Mouse (Mus musculus) stomach, embryonic 15.5 days (tissue): ENCODE results near the gene Ccnf. TPM values are rescaled to one million over a fixed set of nuclear protein-coding genes. Genes with fewer than 3 reads are reported as not detected.

Source experiments
- ATAC-seq: fragments of 200-750 bp; cut with Nextera tagmentation; 2 replicates; pipeline ENCODE4 v1.8.0; 2017; ENCODE audit warnings: low read depth, moderate number of reproducible peaks, moderate TSS enrichment; ENCODE audit not compliant: insufficient read depth, low FRiP score
- H3K27ac ChIP-seq: fragments of 300-500 bp; sonication (generic); 2 replicates; pipeline ENCODE4 v1.5.1; 2015; ENCODE audit warnings: mild to moderate bottlenecking, inconsistent platforms
- H3K27me3 ChIP-seq: fragments of 300-500 bp; sonication (generic); replicated peaks from 2 replicates; pipeline ENCODE4 v1.6.1; 2015; ENCODE audit warnings: inconsistent platforms
- H3K36me3 ChIP-seq: fragments of 300-500 bp; sonication (generic); 2 replicates; pipeline ENCODE4 v1.6.1; 2015; ENCODE audit warnings: inconsistent platforms
- H3K4me1 ChIP-seq: fragments of 300-500 bp; sonication (generic); 2 replicates; pipeline ENCODE4 v1.6.1; 2015; ENCODE audit warnings: inconsistent platforms
- H3K4me2 ChIP-seq: fragments of 300-500 bp; sonication (generic); 2 replicates; pipeline ENCODE4 v1.6.1; 2015; ENCODE audit warnings: mild to moderate bottlenecking, inconsistent platforms
- H3K4me3 ChIP-seq: fragments of 300-500 bp; sonication (generic); replicated peaks from 2 replicates; pipeline ENCODE4 v1.5.1; 2015; ENCODE audit warnings: inconsistent platforms
- H3K9ac ChIP-seq: fragments of 300-500 bp; sonication (generic); 2 replicates; pipeline ENCODE4 v1.6.1; 2015; ENCODE audit warnings: inconsistent platforms
- H3K9me3 ChIP-seq: fragments of 300-500 bp; sonication (generic); 2 replicates; pipeline ENCODE4 v1.6.1; 2016; ENCODE audit warnings: inconsistent platforms
- WGBS: fragments of 180-500 bp; shearing (Covaris S2); methylation state at CpG from one replicate; pipeline ENCODE4 v1.1.7; 2015; 5-methylcytosine and 5-hydroxymethylcytosine counted together
- polyA plus RNA-seq: library from polyadenylated mRNA; unstranded; fragments of >200 nt; fragmentation: Nextera tagmentation; extraction: Ambion mirVana; gene quantifications from 2 replicates; pipeline ENCODE4 v1.2.1, GENCODE M21; 2015

The Ccnf gene
- polyA plus RNA-seq, 1 experiment from 2014 or later, result 54.2 TPM

- Histone ChIP-seq H3K36me3 (peaks cover 46% of the 10 kb centered on the region), H3K4me3 (no peak overlapping the region), H3K4me2 (no peak overlapping the region), H3K27ac (no peak overlapping the region), H3K9me3 (no peaks in the 10 kb centered on the region), H3K4me1 (peaks cover 9% of the 10 kb centered on the region), H3K27me3 (no peaks in the 10 kb centered on the region), H3K9ac (no peak overlapping the region)
- no peak for ATAC-seq
- 68% methylated on average over 6 of the region's 6 CpGs for WGBS
Measured at GRCm38 (mm10) chr17:24222653-24223052, 28.6 kb downstream of the Ccnf start.

DNA sequence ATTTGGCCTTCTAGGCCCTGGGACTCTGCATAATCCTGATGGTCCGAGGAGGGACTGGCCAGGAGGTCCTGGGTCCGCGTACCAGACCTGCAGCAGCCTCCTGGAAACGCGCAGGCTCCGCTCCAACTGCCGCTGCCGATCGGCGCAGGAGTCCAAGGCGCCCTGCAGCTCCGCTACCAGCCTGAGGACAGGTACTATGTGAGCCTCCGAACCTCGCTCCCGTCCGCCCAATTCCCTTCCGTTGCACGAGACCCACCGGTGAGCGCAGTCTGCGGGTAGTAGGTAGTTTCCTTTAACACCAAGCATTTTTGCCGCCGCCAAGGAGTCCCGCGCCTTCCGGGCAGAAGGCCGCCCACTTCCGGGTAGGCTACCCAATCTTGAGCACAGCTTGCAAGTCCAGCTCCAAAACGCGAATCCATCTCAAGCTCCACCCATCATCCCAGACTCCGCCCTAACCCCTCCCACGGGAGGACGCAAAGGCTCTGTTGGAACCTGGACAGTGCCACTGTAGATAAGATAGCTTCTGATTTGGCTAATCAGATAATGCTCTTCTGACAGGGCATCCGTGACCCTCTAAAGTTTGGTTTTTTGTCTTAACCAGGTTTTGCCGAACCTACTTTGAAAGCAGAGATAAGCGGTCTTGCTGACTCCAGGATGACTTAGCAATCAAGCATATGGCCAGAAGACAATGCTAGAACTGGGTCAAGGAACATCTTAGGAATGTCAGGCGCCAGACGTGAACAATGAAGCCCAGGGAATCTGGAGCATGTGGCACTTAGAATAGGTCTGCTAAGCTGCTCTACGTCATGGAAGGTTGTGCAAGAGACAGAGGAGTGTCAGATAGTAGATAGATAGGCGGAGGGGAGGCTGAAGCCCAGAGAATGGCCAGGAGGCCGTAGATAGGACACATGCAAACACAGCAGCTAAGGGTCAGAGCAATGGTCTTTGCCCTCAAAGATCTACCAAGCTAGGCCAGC is 30.6 kb downstream of the Ccnf start, which contains the start of gene Tedc2:
Tedc2 (minus strand) TSS at position 417 of the 977 bp plus-strand sequence.
- Histone ChIP-seq H3K4me2 (peak within 1 kb of the TSS; percentile 71), H3K27ac (peak within 1 kb of the TSS; percentile 68), H3K27me3 (no peaks in the 10 kb centered on the region), H3K9ac (peak within 1 kb of the TSS; percentile 75), H3K4me3 (peak within 1 kb of the TSS; percentile 73), H3K36me3 (peaks cover 37% of the 10 kb centered on the region), H3K9me3 (no peaks in the 10 kb centered on the region), H3K4me1 (peaks cover 9% of the 10 kb centered on the region)
- 3% methylated on average over 41 of the region's 41 CpGs for WGBS
- peak; percentile 92 for ATAC-seq

GRCm38 (mm10) chr17:24216836-24217235 is 34.4 kb downstream of the Ccnf start:
- H3K9ac ChIP-seq, result no peak overlapping the region
- 71% methylated on average over 4 of the region's 4 CpGs for WGBS
- H3K36me3 ChIP-seq, result peaks cover 13% of the 10 kb centered on the region

DNA sequence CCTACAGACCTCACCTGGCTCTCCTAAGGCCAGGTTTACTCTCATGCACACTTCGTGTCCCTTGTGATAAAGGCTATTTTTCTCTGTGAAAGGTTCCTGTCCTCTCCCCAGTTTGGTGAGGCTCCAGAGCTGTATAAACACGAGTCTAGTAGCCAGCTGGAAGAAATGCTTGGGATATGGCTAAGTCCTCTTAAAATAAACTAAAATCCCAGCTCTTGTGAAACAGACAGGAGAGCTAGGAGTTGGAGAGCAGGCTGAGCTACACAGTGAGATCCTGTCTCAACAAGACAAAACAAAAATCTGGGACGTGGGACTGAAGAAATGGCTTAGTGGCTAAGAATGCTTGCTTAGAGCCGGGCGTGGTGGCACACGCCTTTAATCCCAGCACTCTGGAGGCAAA is 38.1 kb downstream of the Ccnf start:
- peaks cover 35% of the 10 kb centered on the region for H3K4me1 ChIP-seq
- H3K4me3 ChIP-seq, result no peak overlapping the region
- peaks cover 13% of the 10 kb centered on the region for H3K36me3 ChIP-seq
- peak overlapping the region; percentile 65; the same call in 1 of the 2 replicates for H3K27ac ChIP-seq
- 0 out of 2 replicates have a peak, but pooled peaks cover 2% of the 10 kb centered on the region for H3K27me3 ChIP-seq
- 32% methylated on average over 6 of the region's 6 CpGs for WGBS
- no peak overlapping the region for H3K9ac ChIP-seq
- no peak overlapping the region for H3K4me2 ChIP-seq
- no peaks in the 10 kb centered on the region for H3K9me3 ChIP-seq
- ATAC-seq, result no peak

More at GRCm38 (mm10) chr17:24216836-24217235, 34.4 kb downstream of the Ccnf start:
- Histone ChIP-seq H3K4me3 (no peak overlapping the region), H3K27me3 (no peaks in the 10 kb centered on the region), H3K4me1 (peaks cover 16% of the 10 kb centered on the region), H3K27ac (no peak overlapping the region), H3K9me3 (no peaks in the 10 kb centered on the region), H3K4me2 (no peak overlapping the region)
- no peak for ATAC-seq

GRCm38 (mm10) chr17:24212441-24213018 is 38.8 kb downstream of the Ccnf start:
- no peak for ATAC-seq
- H3K27ac ChIP-seq, result peak overlapping the region; percentile 65; the same call in 1 of the 2 replicates
- H3K9ac ChIP-seq, result no peak overlapping the region

GRCm38 (mm10) chr17:24211631-24212440 is 39.4 kb downstream of the Ccnf start:
- peak; percentile 11; the same call in 1 of the 2 replicates for ATAC-seq
- peaks cover 10% of the 10 kb centered on the region for H3K36me3 ChIP-seq
- peak overlapping the region; percentile 44 for H3K4me3 ChIP-seq
- H3K9ac ChIP-seq, result peak overlapping the region; percentile 39; the same call in 1 of the 2 replicates
- H3K9me3 ChIP-seq, result no peaks in the 10 kb centered on the region
- 0 out of 2 replicates have a peak, but pooled peaks cover 5% of the 10 kb centered on the region for H3K27me3 ChIP-seq
- peak overlapping the region; percentile 84 for H3K27ac ChIP-seq
- peaks cover 48% of the 10 kb centered on the region for H3K4me1 ChIP-seq
- peak overlapping the region; percentile 93 for H3K4me2 ChIP-seq
- 3% methylated on average over 37 of the region's 37 CpGs for WGBS

More at GRCm38 (mm10) chr17:24212441-24213018, 38.8 kb downstream of the Ccnf start:
- 34% methylated on average over 5 of the region's 5 CpGs for WGBS
- Histone ChIP-seq H3K9me3 (no peaks in the 10 kb centered on the region), H3K36me3 (peaks cover 11% of the 10 kb centered on the region), H3K4me1 (peaks cover 42% of the 10 kb centered on the region), H3K4me2 (peak overlapping the region; percentile 93), H3K27me3 (0 out of 2 replicates have a peak, but pooled peaks cover 5% of the 10 kb centered on the region), H3K4me3 (peak overlapping the region; percentile 44)

DNA sequence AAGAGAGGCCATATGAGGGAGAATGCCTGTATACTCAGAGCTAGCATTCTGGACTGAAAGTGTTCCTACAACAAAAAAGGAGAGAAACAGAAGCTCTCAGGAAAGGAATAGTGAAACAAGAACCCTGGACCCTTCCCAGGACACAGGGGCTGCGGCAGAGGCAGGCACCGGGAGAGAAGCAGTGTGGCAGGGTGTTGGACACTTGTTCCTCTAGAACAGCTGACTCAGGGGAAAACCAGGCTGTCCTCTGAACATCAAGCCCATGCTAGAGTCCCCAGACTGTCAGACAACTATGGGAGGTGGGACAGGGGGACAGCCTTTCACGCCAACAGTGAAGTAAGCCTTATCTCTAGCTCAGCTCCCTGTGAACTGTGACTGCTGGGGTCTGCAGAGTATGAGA is 40.7 kb downstream of the Ccnf start:
- peaks cover 60% of the 10 kb centered on the region for H3K4me1 ChIP-seq
- H3K9ac ChIP-seq, result no peak overlapping the region
- no peak overlapping the region for H3K4me3 ChIP-seq
- WGBS, result 77% methylated on average over 3 of the region's 3 CpGs
- peaks cover 5% of the 10 kb centered on the region for H3K36me3 ChIP-seq
- peaks cover 5% of the 10 kb centered on the region; the same call in 1 of the 2 replicates for H3K27me3 ChIP-seq
- no peak overlapping the region for H3K4me2 ChIP-seq
- H3K9me3 ChIP-seq, result no peaks in the 10 kb centered on the region
- ATAC-seq, result no peak
- H3K27ac ChIP-seq, result peak overlapping the region; percentile 91; the same call in 1 of the 2 replicates

DNA sequence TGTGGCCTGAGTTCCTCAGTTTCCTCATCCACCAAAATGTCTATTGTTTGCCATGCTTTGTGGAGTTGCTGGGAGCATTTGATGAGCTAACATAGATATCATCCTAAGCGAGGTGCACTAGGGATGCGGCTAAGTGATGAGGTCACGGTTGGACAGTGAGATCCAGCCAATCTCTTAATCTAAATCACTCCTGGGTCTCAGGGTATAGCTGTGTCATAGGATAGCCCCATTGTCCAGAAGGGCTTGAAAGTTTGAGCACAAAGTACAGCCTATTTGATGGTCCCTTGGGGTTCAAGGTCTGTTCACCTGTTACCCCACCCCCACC is 41.4 kb downstream of the Ccnf start:
- no peak overlapping the region for H3K9ac ChIP-seq

DNA sequence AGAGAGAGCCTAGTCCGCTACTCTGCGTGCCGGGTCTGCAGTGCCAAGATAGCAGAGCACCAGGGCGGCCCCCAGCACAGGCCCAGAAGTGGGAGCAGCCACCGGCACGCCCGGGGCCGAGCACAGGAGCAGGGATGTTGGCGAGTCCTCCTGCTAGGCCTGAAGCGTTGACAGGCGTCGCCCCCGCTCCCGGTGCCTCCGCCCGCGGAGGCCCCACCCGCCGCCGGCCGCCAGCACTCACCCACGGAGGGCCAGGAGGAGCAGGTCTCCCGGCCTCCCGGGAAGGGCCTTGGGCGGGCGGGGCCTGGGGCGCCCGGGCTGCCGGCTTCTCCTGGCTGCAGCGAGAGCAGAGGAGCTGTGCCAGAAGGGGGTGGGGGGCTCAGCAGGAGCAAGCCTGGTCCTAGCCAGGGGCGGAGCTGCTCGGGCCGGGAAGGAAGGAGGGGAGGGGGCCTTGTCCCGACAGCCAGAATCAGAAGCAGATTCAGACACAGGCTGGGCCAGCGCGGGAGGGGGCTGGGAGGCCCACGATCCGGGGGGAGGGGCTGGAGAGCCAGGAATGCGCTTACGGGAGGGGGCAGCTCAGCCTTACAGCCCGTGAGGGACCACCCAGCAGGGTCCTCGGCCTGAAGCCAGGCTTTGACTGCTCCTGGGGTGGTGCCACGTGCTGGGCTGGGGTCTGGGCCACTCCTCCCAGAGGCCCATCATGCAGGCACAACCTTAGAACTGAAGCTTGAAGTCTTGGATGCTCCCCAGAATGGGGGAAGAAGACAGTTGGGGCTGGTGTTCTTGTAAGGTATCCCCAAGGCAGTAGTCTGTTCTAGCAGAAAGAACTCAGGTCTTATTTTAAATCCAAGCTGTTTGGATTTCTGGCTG is 42.0 kb downstream of the Ccnf start, which contains the start of gene Ntn3:
Ntn3 (minus strand) TSS at position 489 of the 873 bp plus-strand sequence.
- WGBS, result 3% methylated on average over 30 of the region's 43 CpGs
- peak within 1 kb of the TSS; percentile 91 for H3K27ac ChIP-seq
- peaks cover 70% of the 10 kb centered on the region for H3K4me1 ChIP-seq
- peak within 1 kb of the TSS; percentile 40 for H3K9ac ChIP-seq
- no peaks in the 10 kb centered on the region for H3K36me3 ChIP-seq
- peaks cover 5% of the 10 kb centered on the region; the same call in 1 of the 2 replicates for H3K27me3 ChIP-seq
- H3K9me3 ChIP-seq, result no peaks in the 10 kb centered on the region
- H3K4me3 ChIP-seq, result peak within 1 kb of the TSS; percentile 73
- peak; percentile 70 for ATAC-seq
- peak within 1 kb of the TSS; percentile 95 for H3K4me2 ChIP-seq

More for the DNA sequence above, 41.4 kb downstream of the Ccnf start:
- Histone ChIP-seq H3K27ac (peak overlapping the region; percentile 91), H3K4me1 (peaks cover 64% of the 10 kb centered on the region), H3K9me3 (no peaks in the 10 kb centered on the region), H3K36me3 (no peaks in the 10 kb centered on the region), H3K4me3 (peak overlapping the region; percentile 73; the same call in 1 of the 2 replicates), H3K27me3 (peaks cover 5% of the 10 kb centered on the region; the same call in 1 of the 2 replicates), H3K4me2 (peak overlapping the region; percentile 95; the same call in 1 of the 2 replicates)
- ATAC-seq, result no peak
- WGBS, result 76% methylated on average over 3 of the region's 3 CpGs

- Histone ChIP-seq H3K9me3 (no peaks in the 10 kb centered on the region), H3K36me3 (no peaks in the 10 kb centered on the region), H3K27me3 (peaks cover 5% of the 10 kb centered on the region; the same call in 1 of the 2 replicates), H3K27ac (peak overlapping the region; percentile 91), H3K4me3 (peak overlapping the region; percentile 73), H3K4me2 (peak overlapping the region; percentile 95), H3K9ac (peak overlapping the region; percentile 40), H3K4me1 (peaks cover 70% of the 10 kb centered on the region)
- ATAC-seq, result no peak
- WGBS, result 2% methylated on average over 29 of the region's 29 CpGs
Measured at GRCm38 (mm10) chr17:24208641-24209042, 42.6 kb downstream of the Ccnf start.
